Mouse (Mus musculus) 3134 (cell line): ENCODE data around the gene Anp32a.

Experiments used
- DNase-seq: peaks from one replicate; pipeline ENCODE4 v3.0.0-alpha.2; 2011; ENCODE audit warnings: low spot score; ENCODE audit not compliant: insufficient read length; ENCODE audit errors: extremely low read depth

The Anp32a gene

GRCm38 (mm10) chr9:62345633-62346387, 4.7 kb downstream of the Anp32a start:
- no peak for DNase-seq

- DNase-seq: no peak
Observed at GRCm38 (mm10) chr9:62346388-62346679, 5.2 kb downstream of the Anp32a start.

DNA sequence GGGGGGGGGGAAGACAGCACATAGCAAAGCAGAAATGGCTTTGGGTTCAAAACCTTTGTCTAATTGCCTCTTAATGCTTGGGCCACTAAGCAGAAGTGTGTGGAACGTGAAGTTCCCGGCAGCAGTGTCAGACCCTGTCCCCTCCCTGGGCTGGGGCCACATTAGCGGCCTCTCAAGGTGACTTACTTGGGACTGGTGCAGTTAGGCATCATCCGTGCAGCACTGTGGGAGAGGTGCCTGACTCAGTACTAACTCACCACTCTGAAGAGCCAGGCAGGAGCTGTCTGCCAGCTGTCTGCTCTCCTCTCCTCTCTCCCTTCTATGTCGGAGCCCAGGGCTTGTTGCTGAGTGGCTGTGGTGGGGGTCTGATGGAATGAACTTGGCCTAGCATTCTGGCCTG, 6.1 kb downstream of the Anp32a start:
- no peak for DNase-seq

DNA sequence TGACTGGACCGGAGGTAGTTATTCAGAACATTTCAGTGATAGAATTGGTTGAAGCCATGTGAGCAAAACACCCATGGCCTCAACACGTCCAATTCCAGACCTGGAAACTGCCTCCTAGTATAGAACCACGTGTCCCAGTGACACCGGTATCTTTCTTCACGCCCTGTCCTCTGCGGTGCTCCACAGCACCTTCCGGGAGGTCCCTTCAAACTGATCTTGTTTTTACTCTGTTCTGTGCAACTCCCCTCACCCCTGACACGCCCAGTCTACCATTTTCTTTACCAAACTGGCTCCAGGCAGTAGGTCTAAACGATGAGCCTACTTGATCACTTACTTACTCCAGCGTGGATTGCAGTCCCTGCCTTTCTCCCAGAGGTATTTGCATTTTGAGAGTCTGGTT, 7.0 kb downstream of the Anp32a start:
- no peak for DNase-seq

- DNase-seq: no peak
Observed at GRCm38 (mm10) chr9:62348467-62348985, 7.4 kb downstream of the Anp32a start.

DNA sequence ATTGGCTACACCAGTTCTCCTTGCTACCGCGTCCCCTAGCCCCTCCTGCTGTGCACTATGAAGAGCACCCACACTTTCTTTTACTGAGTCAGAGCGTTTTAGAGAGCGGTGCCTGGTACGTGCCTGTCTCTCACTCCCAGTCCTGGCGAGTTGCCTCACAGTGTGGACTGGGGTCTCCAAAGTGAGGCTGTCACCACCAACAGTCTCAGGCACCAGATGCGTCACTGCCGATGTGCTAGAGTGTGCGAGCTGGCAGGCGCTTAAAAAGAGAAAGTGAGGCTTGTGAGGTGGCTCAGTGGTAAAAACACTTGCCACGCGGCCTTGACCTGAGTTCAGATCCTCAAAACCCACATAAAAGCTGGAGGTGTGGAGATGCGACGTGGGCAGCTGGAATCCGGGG, 8.2 kb downstream of the Anp32a start:
- DNase-seq: no peak

DNA sequence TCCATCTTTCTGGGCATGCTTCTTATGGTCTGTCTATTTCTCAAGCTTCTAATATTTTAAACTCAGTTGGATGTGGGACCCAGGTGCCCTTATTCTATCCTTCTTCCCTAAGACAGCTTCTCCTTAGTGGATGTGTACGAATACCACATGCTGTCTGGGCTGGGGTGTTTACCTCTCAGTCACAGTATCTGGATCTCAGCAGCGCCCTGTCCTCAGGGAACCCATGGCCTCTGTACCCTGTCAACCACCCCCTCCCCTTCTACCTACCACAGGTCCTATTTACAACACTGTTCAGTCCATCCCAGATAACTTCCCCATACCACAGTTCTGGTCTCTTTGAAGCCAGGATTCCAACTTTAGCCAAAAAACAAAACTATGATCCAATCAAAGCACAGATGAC, 9.6 kb downstream of the Anp32a start:
- no peak for DNase-seq

GRCm38 (mm10) chr9:62351200-62351599, 10.1 kb downstream of the Anp32a start:
- DNase-seq: no peak

GRCm38 (mm10) chr9:62353784-62354183, 12.7 kb downstream of the Anp32a start:
- DNase-seq: peak; percentile 75

- DNase-seq: no peak
Observed at GRCm38 (mm10) chr9:62354838-62355719, 14.0 kb downstream of the Anp32a start.

GRCm38 (mm10) chr9:62355763-62356162, 14.7 kb downstream of the Anp32a start:
- no peak for DNase-seq

- no peak for DNase-seq
Observed at GRCm38 (mm10) chr9:62357593-62357992, 16.5 kb downstream of the Anp32a start.

- no peak for DNase-seq
Observed at GRCm38 (mm10) chr9:62358851-62359250, 17.8 kb downstream of the Anp32a start.

DNA sequence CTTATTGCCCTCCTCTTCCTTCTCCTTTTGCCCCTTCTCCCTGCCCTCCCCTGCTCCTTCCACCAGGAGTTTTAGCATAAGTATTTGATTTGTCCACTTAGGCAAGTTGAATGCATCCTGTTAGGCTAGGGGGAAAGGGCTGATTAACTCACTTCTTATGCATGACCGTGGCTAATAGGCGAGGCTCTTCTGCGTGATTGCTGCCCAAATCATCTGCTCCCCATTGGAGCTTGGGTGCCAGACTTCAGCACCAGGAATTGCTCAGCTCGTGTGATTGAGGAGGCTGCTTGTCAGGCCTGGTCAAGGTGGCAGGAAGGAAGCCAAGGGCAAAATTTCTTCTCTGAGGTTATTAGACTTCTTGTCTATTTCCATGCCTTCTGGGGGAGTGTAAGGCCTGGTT, 19.8 kb downstream of the Anp32a start:
- no peak for DNase-seq

GRCm38 (mm10) chr9:62362835-62363385, 21.8 kb downstream of the Anp32a start:
- no peak for DNase-seq

DNA sequence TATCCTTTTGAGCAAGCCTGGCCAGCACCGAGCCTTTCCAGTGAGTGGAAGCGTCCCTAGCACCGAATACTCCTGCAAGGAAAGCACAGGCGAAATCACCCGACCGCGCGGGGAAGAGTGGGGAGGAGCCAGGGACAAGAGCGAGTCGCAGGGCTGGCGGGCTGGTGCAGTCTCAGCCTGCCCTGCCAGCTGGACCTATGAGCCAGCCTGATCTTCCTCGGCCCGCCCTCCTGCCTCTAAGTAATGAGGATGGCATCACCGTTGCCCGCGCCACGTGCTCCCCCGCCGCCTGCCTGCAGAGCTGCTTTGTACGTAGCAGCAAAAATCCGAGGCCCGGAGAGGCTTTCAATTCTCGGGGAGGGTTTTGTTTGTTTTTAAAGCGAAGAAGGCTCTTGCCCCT, 22.5 kb downstream of the Anp32a start:
- DNase-seq: peak; percentile 91

GRCm38 (mm10) chr9:62364216-62364615, 23.1 kb downstream of the Anp32a start:
- DNase-seq: no peak

- no peak for DNase-seq
Observed at GRCm38 (mm10) chr9:62364831-62365230, 23.7 kb downstream of the Anp32a start.

- DNase-seq: no peak
Observed at GRCm38 (mm10) chr9:62365326-62366080, 24.4 kb downstream of the Anp32a start.

DNA sequence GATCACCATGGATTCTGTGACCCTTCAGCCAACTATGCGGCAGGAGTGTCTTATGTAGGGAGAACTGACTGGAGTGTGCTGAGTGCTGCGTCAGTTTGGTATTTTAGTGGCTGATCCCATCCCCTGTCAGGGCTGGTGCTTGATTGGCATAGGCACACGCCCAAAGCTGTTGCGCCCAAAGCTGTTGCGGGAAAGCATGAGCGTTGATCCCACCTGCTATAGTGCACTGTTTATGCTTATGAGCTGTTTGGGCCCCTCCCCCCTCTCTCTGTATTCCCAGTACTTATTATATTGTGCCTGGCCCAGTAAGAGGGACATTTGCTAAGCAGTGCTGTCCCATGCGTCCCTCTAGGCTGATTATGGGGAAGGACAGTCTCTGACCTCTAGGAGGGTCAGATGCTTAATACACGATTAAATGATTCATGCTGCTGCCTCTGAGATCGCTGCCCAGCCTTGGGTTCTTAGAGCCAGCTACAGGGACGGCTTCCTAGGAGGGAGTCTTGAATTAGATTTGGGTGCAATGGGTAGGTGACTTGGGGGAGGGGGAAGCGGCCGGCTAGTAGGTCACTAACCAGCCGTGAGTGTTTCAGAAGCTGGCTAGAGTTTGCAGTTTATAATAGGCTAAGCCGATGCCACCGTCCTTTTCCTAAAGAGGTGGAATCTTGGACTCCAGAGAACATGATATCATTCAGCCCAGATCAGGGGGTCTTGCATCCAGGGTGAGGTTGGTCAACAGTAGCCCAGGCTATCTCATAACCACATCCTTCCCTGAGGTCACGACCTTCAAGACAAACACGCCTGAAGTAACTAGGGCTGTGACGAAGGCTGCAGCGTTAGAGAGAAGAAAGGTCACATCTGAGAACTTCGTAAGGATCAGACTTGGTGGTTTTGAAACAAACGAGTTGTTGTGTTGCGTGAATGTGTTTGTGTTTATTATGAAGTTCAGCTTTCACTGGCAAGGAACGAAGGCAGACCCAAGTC, 25.7 kb downstream of the Anp32a start:
- no peak for DNase-seq
